Mouse (Mus musculus) cerebellum, postnatal 25 days (tissue): ENCODE results near the gene Olfr1106.

ENCODE experiments used
- DNase-seq, 2 experiments: peaks; one replicate each; pipeline ENCODE4 v3.0.0; 2021; ENCODE audit warnings: mixed read lengths in 2 of 2

The Olfr1106 gene

GRCm38 (mm10) chr2:87052173-87052572, at the start of gene Olfr1106:
Gene Olfr1106 (minus strand): TSS chr2:87052273.
- DNase-seq = no peak

GRCm38 (mm10) chr2:87095908-87096307, 43.8 kb upstream of the Olfr1106 start, which contains the start of gene Olfr1109:
Gene Olfr1109 (minus strand): TSS chr2:87096008.
- no peak for DNase-seq

GRCm38 (mm10) chr2:87075717-87076116, 23.6 kb upstream of the Olfr1106 start, which contains the start of gene Olfr1107:
Gene Olfr1107 (minus strand): TSS chr2:87075817.
- no peak for DNase-seq

- no peak for DNase-seq
Measured at GRCm38 (mm10) chr2:87036431-87036830, 15.6 kb downstream of the Olfr1106 start, which contains the start of gene Olfr1105. Gene Olfr1105 (minus strand): TSS chr2:87036531.

GRCm38 (mm10) chr2:87026980-87027379, 25.1 kb downstream of the Olfr1106 start, which contains the start of gene Olfr1104:
Gene Olfr1104 (minus strand): TSS chr2:87027080.
- DNase-seq = no peak

- DNase-seq = no peak
Measured at GRCm38 (mm10) chr2:86998098-86998497, 54.0 kb downstream of the Olfr1106 start, which contains the start of gene Olfr1102. Gene Olfr1102 (plus strand): TSS chr2:86998398.
